Mouse (Mus musculus) forebrain, postnatal 0 days (tissue): Measurements from ENCODE around the gene H2afj. TPM values are rescaled to one million over a fixed set of nuclear protein-coding genes. Genes with fewer than 3 reads are reported as not detected.

Experiments
- ATAC-seq: fragments of 200-750 bp; cut with Nextera tagmentation; 2 replicates; pipeline ENCODE4 v1.8.0; 2017; ENCODE audit warnings: mild to moderate bottlenecking, moderate library complexity
- DNase-seq: peaks from one replicate; pipeline ENCODE4 v3.0.0-alpha.2; 2015
- H3K27ac ChIP-seq: fragments of 300-500 bp; sonication (generic); 2 replicates; pipeline ENCODE4 v1.5.1; 2014; ENCODE audit warnings: low read depth, mild to moderate bottlenecking, antibody characterized with exemption, low read length, moderate library complexity, mixed read lengths
- H3K27me3 ChIP-seq: fragments of 300-500 bp; sonication (generic); 2 replicates; pipeline ENCODE4 v1.6.1; 2014; ENCODE audit warnings: mild to moderate bottlenecking, low read length, mixed read lengths; ENCODE audit not compliant: insufficient read depth
- H3K36me3 ChIP-seq: fragments of 300-500 bp; sonication (generic); 2 replicates; pipeline ENCODE4 v1.6.1; 2014; ENCODE audit warnings: mild to moderate bottlenecking, moderate library complexity; ENCODE audit not compliant: insufficient read depth
- H3K4me1 ChIP-seq: fragments of 300-500 bp; sonication (generic); 2 replicates; pipeline ENCODE4 v1.6.1; 2014; ENCODE audit warnings: antibody characterized with exemption; ENCODE audit not compliant: insufficient read depth
- H3K4me2 ChIP-seq: fragments of 300-500 bp; sonication (generic); 2 replicates; pipeline ENCODE4 v1.6.1; 2014; ENCODE audit warnings: low read depth, mild to moderate bottlenecking, moderate library complexity
- H3K4me3 ChIP-seq: fragments of 300-500 bp; sonication (generic); 2 replicates; pipeline ENCODE4 v1.5.1; 2014; ENCODE audit warnings: low read depth, low read length, mixed read lengths
- H3K9ac ChIP-seq: fragments of 300-500 bp; sonication (generic); 2 replicates; pipeline ENCODE4 v1.6.1; 2014; ENCODE audit warnings: mild to moderate bottlenecking
- H3K9me3 ChIP-seq: fragments of 300-500 bp; sonication (generic); 2 replicates; pipeline ENCODE4 v1.6.1; 2016; ENCODE audit warnings: low read length
- CTCF ChIP-seq: sonication (generic); IDR thresholded peaks from 2 replicates; pipeline ENCODE4 v1.5.1; 2016; ENCODE audit warnings: antibody characterized with exemption, control low read depth, low read depth
- WGBS: fragments of 180-500 bp; shearing (Covaris S2); extraction: QIAGEN DNeasy Blood & Tissue Kit; methylation state at CpG from one replicate; pipeline ENCODE4 v1.1.7; 2014; 5-methylcytosine and 5-hydroxymethylcytosine counted together
- polyA plus RNA-seq: library from polyadenylated mRNA; unstranded; fragments of >200 nt; fragmentation: Nextera tagmentation; extraction: Ambion mirVana; gene quantifications from 2 replicates; pipeline ENCODE4 v1.2.1, GENCODE M21; 2015
- total RNA-seq: library from RNA; depleted of rRNA; stranded (reverse); fragments of >200 nt; gene quantifications from 2 replicates; pipeline ENCODE4 v1.2.3, GENCODE M21; 2014; rRNA removed

The H2afj gene
- total RNA-seq (31.7 and 47.5 TPM in 2 replicates), polyA plus RNA-seq (119 and 159 TPM in 2 replicates)

- 2% methylated on average over 34 of the region's 34 CpGs for WGBS
- H3K27ac ChIP-seq: peak within 1 kb of the TSS; percentile 59; the same call in 1 of the 2 replicates
These were observed at the start of gene H2afj for GRCm38 (mm10) chr6:136808014-136808417. TSS of gene H2afj (plus strand) at chr6:136808244.

GRCm38 (mm10) chr6:136763912-136764311 is 44.1 kb upstream of the H2afj start:
- no peak overlapping the region for H3K27ac ChIP-seq
- H3K27me3 ChIP-seq: no peaks in the 10 kb centered on the region
- H3K4me3 ChIP-seq: no peak overlapping the region
- no peak overlapping the region for H3K9ac ChIP-seq
- H3K9me3 ChIP-seq: no peaks in the 10 kb centered on the region
- no peaks in the 10 kb centered on the region for H3K36me3 ChIP-seq
- H3K4me1 ChIP-seq: no peaks in the 10 kb centered on the region
- no peak for TF ChIP-seq CTCF
- DNase-seq (peak; percentile 4), ATAC-seq (peak; percentile 75)
- 72% methylated on average over 1 of the region's 1 CpGs for WGBS
- no peak overlapping the region for H3K4me2 ChIP-seq

More at GRCm38 (mm10) chr6:136808014-136808417, at the start of gene H2afj:
- H3K9me3 ChIP-seq: no peaks in the 10 kb centered on the region
- peaks cover 13% of the 10 kb centered on the region for H3K36me3 ChIP-seq
- 0 out of 2 replicates have a peak, but pooled peaks have one; percentile 22 for TF ChIP-seq CTCF
- peaks cover 8% of the 10 kb centered on the region for H3K4me1 ChIP-seq
- H3K4me2 ChIP-seq: peak within 1 kb of the TSS; percentile 95
- no peaks in the 10 kb centered on the region for H3K27me3 ChIP-seq
- peak within 1 kb of the TSS; percentile 74 for H3K4me3 ChIP-seq
- H3K9ac ChIP-seq: peak within 1 kb of the TSS; percentile 69
- ATAC-seq (peak; percentile 91), DNase-seq (peak; percentile 98)

- WGBS: 89% methylated on average over 8 of the region's 8 CpGs
- Histone ChIP-seq H3K36me3 (no peaks in the 10 kb centered on the region), H3K9ac (no peak overlapping the region), H3K4me3 (no peak overlapping the region), H3K4me2 (no peak overlapping the region), H3K27me3 (no peaks in the 10 kb centered on the region), H3K4me1 (no peaks in the 10 kb centered on the region), H3K27ac (no peak overlapping the region), H3K9me3 (no peaks in the 10 kb centered on the region)
- TF ChIP-seq CTCF: no peak
- ATAC-seq (no peak), DNase-seq (no peak)
These were observed 38.9 kb upstream of the H2afj start for GRCm38 (mm10) chr6:136769143-136769542.

DNA sequence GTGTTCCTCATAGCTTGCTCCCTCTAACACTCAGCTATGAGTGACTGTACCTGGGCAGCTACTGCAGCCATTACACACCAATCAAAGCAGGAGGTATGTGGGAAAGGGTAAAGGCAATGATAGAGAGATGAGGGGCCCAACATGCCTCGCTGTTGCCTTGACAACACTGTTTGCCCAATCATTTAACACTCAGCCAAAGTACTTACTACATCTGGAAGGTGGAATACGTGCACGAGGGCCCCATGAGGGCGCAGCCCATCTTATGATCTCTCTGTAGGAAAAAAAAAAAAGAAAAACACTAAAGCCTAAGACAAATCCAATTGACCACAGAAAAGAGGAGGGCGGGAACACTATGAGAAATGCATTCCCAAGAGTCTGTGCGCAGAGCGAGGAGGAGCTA is 38.2 kb upstream of the H2afj start:
- Histone ChIP-seq H3K4me3 (no peak overlapping the region), H3K4me2 (no peak overlapping the region), H3K36me3 (no peaks in the 10 kb centered on the region), H3K27ac (no peak overlapping the region), H3K9ac (no peak overlapping the region), H3K27me3 (no peaks in the 10 kb centered on the region), H3K4me1 (no peaks in the 10 kb centered on the region), H3K9me3 (no peaks in the 10 kb centered on the region)
- ATAC-seq (no peak), DNase-seq (no peak)
- no peak for TF ChIP-seq CTCF
- WGBS: 83% methylated on average over 7 of the region's 7 CpGs

DNA sequence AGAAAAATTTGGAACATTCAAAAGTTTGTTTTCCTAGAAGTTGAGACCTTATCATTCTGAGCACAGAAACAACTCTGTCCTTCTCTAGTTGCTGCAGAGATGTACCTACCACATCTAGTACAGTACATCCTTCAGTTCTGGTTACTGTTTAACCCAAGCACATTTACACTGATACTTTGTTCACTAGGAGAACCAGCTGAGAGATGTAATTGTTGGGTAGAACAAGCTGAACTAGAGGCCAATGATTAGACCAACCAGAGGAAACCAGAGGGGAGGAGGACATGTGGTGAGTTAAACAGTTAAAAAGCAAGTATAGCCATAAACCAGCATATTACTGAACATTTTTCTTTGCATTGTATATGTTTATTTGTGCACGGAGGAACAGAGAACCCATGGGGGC is 31.7 kb upstream of the H2afj start:
- Histone ChIP-seq H3K4me2 (no peak overlapping the region), H3K27ac (no peak overlapping the region), H3K9me3 (no peaks in the 10 kb centered on the region), H3K27me3 (no peaks in the 10 kb centered on the region), H3K4me3 (no peak overlapping the region), H3K4me1 (no peaks in the 10 kb centered on the region), H3K9ac (no peak overlapping the region), H3K36me3 (no peaks in the 10 kb centered on the region)
- WGBS: 81% methylated on average over 1 of the region's 1 CpGs
- ATAC-seq (no peak), DNase-seq (no peak)
- no peak for TF ChIP-seq CTCF

DNA sequence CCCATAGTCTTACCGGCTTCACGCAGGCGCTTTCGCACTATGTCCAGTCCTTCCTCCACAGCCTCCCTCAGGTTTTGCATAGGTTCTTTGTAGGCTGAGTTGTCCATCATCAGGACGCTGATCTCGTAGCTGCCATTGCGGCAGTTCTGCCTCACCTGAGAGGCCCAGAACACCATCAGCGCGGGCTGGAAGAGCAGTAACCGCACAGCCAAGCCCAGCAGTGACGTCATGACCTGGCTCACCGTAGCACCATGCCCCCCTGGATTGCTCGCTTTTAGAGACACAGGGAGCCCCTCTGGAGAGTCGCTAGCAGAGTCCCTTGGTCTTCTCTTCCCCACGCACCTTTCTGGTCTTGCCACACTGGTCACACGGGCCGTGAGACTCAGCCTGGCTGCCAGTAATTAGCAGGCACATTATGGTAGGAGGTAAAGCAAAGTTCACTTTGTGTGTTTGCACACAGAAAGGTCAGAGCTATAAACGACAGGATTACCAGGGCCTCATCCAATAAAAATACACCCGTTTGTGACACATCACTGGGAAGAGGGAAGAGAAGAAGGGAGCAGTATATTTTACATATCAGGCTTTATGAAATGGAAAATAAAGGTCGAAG is 26.6 kb upstream of the H2afj start, which contains the start of gene Gucy2c:
Gene Gucy2c, minus strand, starts transcription at position 389 of the 610 bp plus-strand sequence.
- WGBS: 77% methylated on average over 20 of the region's 20 CpGs
- H3K4me3 ChIP-seq: no peak within 1 kb of the TSS
- TF ChIP-seq CTCF: no peak

DNA sequence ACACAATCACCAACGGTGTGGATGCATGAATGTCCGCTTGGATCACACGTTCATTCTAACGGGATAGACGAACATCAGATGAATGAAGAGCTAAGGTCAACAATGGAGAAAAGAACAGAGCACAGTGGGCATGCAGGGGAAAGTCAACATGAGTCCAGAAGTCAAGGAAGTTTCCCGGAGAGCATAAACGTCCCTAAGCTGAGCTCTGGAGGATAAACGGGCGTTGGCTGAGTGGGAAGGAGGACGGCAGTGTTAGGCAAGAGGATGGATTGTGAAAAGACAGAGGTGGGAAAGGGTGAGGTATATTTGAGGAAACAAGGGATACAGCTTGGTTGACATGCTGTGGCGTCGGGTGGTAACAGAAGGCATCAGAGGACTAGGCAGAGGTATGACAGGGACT is 25.9 kb upstream of the H2afj start:
- H3K27me3 ChIP-seq: no peaks in the 10 kb centered on the region
- H3K4me1 ChIP-seq: no peaks in the 10 kb centered on the region
- DNase-seq (no peak), ATAC-seq (no peak)
- no peaks in the 10 kb centered on the region for H3K9me3 ChIP-seq
- no peak overlapping the region for H3K9ac ChIP-seq
- no peak overlapping the region for H3K27ac ChIP-seq
- 85% methylated on average over 12 of the region's 12 CpGs for WGBS
- no peak for TF ChIP-seq CTCF
- no peak overlapping the region for H3K4me2 ChIP-seq
- no peaks in the 10 kb centered on the region for H3K36me3 ChIP-seq
- no peak overlapping the region for H3K4me3 ChIP-seq

More for the DNA sequence above, 26.6 kb upstream of the H2afj start, which contains the start of gene Gucy2c:
- Histone ChIP-seq H3K9ac (no peak within 1 kb of the TSS), H3K27me3 (no peaks in the 10 kb centered on the region), H3K4me2 (no peak within 1 kb of the TSS), H3K4me1 (no peaks in the 10 kb centered on the region), H3K36me3 (no peaks in the 10 kb centered on the region), H3K9me3 (no peaks in the 10 kb centered on the region), H3K27ac (no peak within 1 kb of the TSS)
- ATAC-seq: no peak
- DNase-seq: no peak
